Mouse (Mus musculus) E14TG2a.4 (cell line): ENCODE measurements around the gene Gbf1.
A peak's percentile ranks its signal among the peaks of the same experiment; 100 is the strongest.
"Not testable (repeated sequence)": the region's sequence is repeated elsewhere in the genome, so short reads cannot be mapped to it uniquely, and the experiment has no call there.

Source experiments
- H3K27me3 ChIP-seq: 2 replicates; pipeline ENCODE4 v1.6.1; 2014; ENCODE audit warnings: low read length, control low read depth; ENCODE audit not compliant: insufficient read depth
- H3K36me3 ChIP-seq: 2 replicates; pipeline ENCODE4 v1.6.1; 2014; ENCODE audit warnings: low read length, control low read depth; ENCODE audit not compliant: insufficient read depth
- H3K4me1 ChIP-seq: replicated peaks from 2 replicates; pipeline ENCODE4 v1.6.1; 2014; ENCODE audit warnings: low read depth, low read length, control low read depth
- H3K4me3 ChIP-seq: replicated peaks from 2 replicates; pipeline ENCODE4 v1.5.1; 2014; ENCODE audit warnings: mild to moderate bottlenecking, low read length
- H3K9me3 ChIP-seq: 2 replicates; pipeline ENCODE4 v1.6.1; 2014; ENCODE audit warnings: low read length, control low read depth
- CTCF ChIP-seq: conservative IDR thresholded peaks from 2 replicates; pipeline ENCODE4 v1.5.1; 2014; ENCODE audit warnings: low read length
- NANOG ChIP-seq: IDR thresholded peaks from 2 replicates; pipeline ENCODE4 v1.6.1; 2014; ENCODE audit warnings: borderline replicate concordance, low read length, mixed read lengths
- POU5F1 ChIP-seq: IDR thresholded peaks from 2 replicates; pipeline ENCODE4 v1.6.1; 2014; ENCODE audit warnings: low read length, borderline replicate concordance

The Gbf1 gene

GRCm38 (mm10) chr19:46136639-46137580 lies 15.4 kb upstream of the Gbf1 start:
- TF ChIP-seq NANOG: no peak
- TF ChIP-seq POU5F1: no peak
- TF ChIP-seq CTCF: peak; percentile 58
- Histone ChIP-seq H3K4me3 (peak overlapping the region; percentile 82), H3K9me3 (no peaks in the 10 kb centered on the region), H3K4me1 (peaks cover 29% of the 10 kb centered on the region), H3K27me3 (peaks cover 99% of the 10 kb centered on the region), H3K36me3 (no peaks in the 10 kb centered on the region)

- no peak for TF ChIP-seq POU5F1
- TF ChIP-seq NANOG: no peak
- no peak for TF ChIP-seq CTCF
- no peak overlapping the region for H3K4me3 ChIP-seq
- peaks cover 24% of the 10 kb centered on the region for H3K4me1 ChIP-seq
- no peaks in the 10 kb centered on the region for H3K9me3 ChIP-seq
- H3K27me3 ChIP-seq: peaks cover 99% of the 10 kb centered on the region
- no peaks in the 10 kb centered on the region for H3K36me3 ChIP-seq
Observed at GRCm38 (mm10) chr19:46140324-46140723, 12.0 kb upstream of the Gbf1 start.

- Histone ChIP-seq H3K4me1 (peaks cover 18% of the 10 kb centered on the region), H3K4me3 (no peak overlapping the region), H3K9me3 (no peaks in the 10 kb centered on the region), H3K36me3 (no peaks in the 10 kb centered on the region), H3K27me3 (peaks cover 98% of the 10 kb centered on the region)
- TF ChIP-seq NANOG (no peak), CTCF (no peak), POU5F1 (no peak)
Observed at GRCm38 (mm10) chr19:46141091-46141490, 11.2 kb upstream of the Gbf1 start.

- Histone ChIP-seq H3K4me1 (peaks cover 26% of the 10 kb centered on the region), H3K27me3 (peaks cover 76% of the 10 kb centered on the region), H3K9me3 (no peaks in the 10 kb centered on the region), H3K36me3 (no peaks in the 10 kb centered on the region), H3K4me3 (peak within 1 kb of the TSS; percentile 90)
- TF ChIP-seq POU5F1 (no peak), NANOG (no peak), CTCF (no peak)
Observed at GRCm38 (mm10) chr19:46147511-46148371, 4.6 kb upstream of the Gbf1 start, which contains the start of gene Pitx3. Gene Pitx3, minus strand, starts transcription at chr19:46148326.

GRCm38 (mm10) chr19:46148372-46148760 lies 3.9 kb upstream of the Gbf1 start:
- peak overlapping the region; percentile 90 for H3K4me3 ChIP-seq
- H3K36me3 ChIP-seq: no peaks in the 10 kb centered on the region
- no peaks in the 10 kb centered on the region for H3K9me3 ChIP-seq
- H3K27me3 ChIP-seq: peaks cover 70% of the 10 kb centered on the region
- peaks cover 32% of the 10 kb centered on the region for H3K4me1 ChIP-seq
- no peak for TF ChIP-seq POU5F1
- no peak for TF ChIP-seq NANOG
- TF ChIP-seq CTCF: no peak

- H3K36me3 ChIP-seq: no peaks in the 10 kb centered on the region
- TF ChIP-seq CTCF: no peak
- no peak for TF ChIP-seq NANOG
- TF ChIP-seq POU5F1: no peak
- peak overlapping the region; percentile 90 for H3K4me3 ChIP-seq
- H3K9me3 ChIP-seq: no peaks in the 10 kb centered on the region
- H3K27me3 ChIP-seq: peaks cover 62% of the 10 kb centered on the region
- peaks cover 38% of the 10 kb centered on the region for H3K4me1 ChIP-seq
Observed at GRCm38 (mm10) chr19:46149091-46149490, 3.2 kb upstream of the Gbf1 start.

GRCm38 (mm10) chr19:46165950-46166349 lies 13.6 kb downstream of the Gbf1 start:
- H3K36me3 ChIP-seq: peaks cover 38% of the 10 kb centered on the region
- TF ChIP-seq CTCF (no peak), POU5F1 (no peak), NANOG (no peak)
- peaks cover 16% of the 10 kb centered on the region for H3K4me1 ChIP-seq
- H3K4me3 ChIP-seq: no peak overlapping the region
- no peaks in the 10 kb centered on the region for H3K9me3 ChIP-seq
- no peaks in the 10 kb centered on the region for H3K27me3 ChIP-seq

- peaks cover 49% of the 10 kb centered on the region for H3K36me3 ChIP-seq
- not testable (repeated sequence) for H3K4me3 ChIP-seq, H3K27me3 ChIP-seq
Observed at GRCm38 (mm10) chr19:46167169-46167568, 14.9 kb downstream of the Gbf1 start.

More at GRCm38 (mm10) chr19:46167169-46167568, 14.9 kb downstream of the Gbf1 start:
- H3K9me3 ChIP-seq: not testable (repeated sequence)
- peaks cover 16% of the 10 kb centered on the region for H3K4me1 ChIP-seq
